ENCODE assay signal across 10 mouse cellular contexts in the genomic region with DNA sequence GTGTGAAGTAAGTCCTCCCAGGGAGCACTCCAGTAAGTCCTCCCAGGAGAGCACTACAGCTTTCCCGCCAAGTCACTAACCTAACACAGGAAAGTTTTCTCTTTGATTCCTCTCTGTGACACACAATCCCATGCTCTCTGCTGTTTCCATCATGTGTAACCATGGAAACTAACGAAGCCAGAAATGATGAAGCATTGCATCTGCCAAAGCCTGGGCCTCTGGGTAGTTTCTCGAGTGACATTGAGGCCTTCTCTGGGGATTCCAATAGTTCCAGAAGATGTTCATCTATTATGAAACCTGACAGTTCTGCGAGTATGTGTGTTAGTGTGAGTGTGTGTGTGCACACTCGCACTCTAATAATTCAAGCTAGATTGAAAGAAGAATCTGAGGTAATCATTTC.
"Had no signal": no experiment of that assay in that cellular context is flagged by ENCODE, and none has a peak within 500 bp of the region (broad histone marks: within the 10 kb centered on the region; RNA-seq: fewer than 3 reads in every experiment).

No protein-coding gene starts in this region.

- H3K9me3 ChIP-seq: limb, embryonic 13.5 days; midbrain, embryonic 15.5 days; stomach, embryonic 15.5 days had no signal

- H3K27ac ChIP-seq: limb, embryonic 13.5 days; liver, embryonic 14.5 days; midbrain, embryonic 15.5 days; stomach, embryonic 15.5 days had no signal

- H3K4me3 ChIP-seq: limb, embryonic 13.5 days; midbrain, embryonic 15.5 days; stomach, embryonic 15.5 days had no signal

- H3K4me2 ChIP-seq: limb, embryonic 13.5 days; midbrain, embryonic 15.5 days; stomach, embryonic 15.5 days had no signal

- ATAC-seq: midbrain, embryonic 15.5 days had no signal

- DNase-seq: kidney, postnatal 14 days; left cerebral cortex, postnatal 4 days; lung, adult 18-20 months; right cerebral cortex, postnatal 14 days; thymus, adult 2 months; thymus, postnatal 25 days had no signal

- H3K36me3 ChIP-seq: limb, embryonic 13.5 days; midbrain, embryonic 15.5 days; stomach, embryonic 15.5 days had no signal

- H3K27me3 ChIP-seq: limb, embryonic 13.5 days; midbrain, embryonic 15.5 days; stomach, embryonic 15.5 days had no signal

- H3K4me1 ChIP-seq: midbrain, embryonic 15.5 days; stomach, embryonic 15.5 days had no signal

- H3K9ac ChIP-seq: limb, embryonic 13.5 days; liver, embryonic 14.5 days; midbrain, embryonic 15.5 days; stomach, embryonic 15.5 days had no signal
